Mouse (Mus musculus) layer of hippocampus, postnatal 14 days (tissue): Measurements from ENCODE around the gene 4930507D05Rik. TPM values are rescaled to one million over a fixed set of nuclear protein-coding genes. Genes with fewer than 3 reads are reported as not detected.
"Not testable (repeated sequence)": the region's sequence is repeated elsewhere in the genome, so short reads cannot be mapped to it uniquely, and the experiment has no call there.

Experiments used
- DNase-seq, 2 experiments: peaks; one replicate each; pipeline ENCODE4 v3.0.0; 2021 to 2022; ENCODE audit warnings: low spot score in 2 of 2, mixed read lengths in 1 of 2
- long read RNA-seq, 2 experiments: library from polyadenylated mRNA; stranded (forward); transcript quantifications; one replicate each; pipeline ENCODE4 v2.0.0; 2021
- total RNA-seq, 2 experiments: library from RNA; stranded (reverse); gene quantifications; 2 replicates each; pipeline ENCODE4 v1.2.3; 2021

Gene 4930507D05Rik
- total RNA-seq = 1 to 10 TPM; 1.6 to 1.8 TPM
- long read RNA-seq, experiment 1, partial matches to known transcripts = 0 of 1 reads
- long read RNA-seq, experiment 1, other reads (novel, unspliced or antisense) = 0 of 1 reads
- long read RNA-seq, experiment 2, partial matches to known transcripts = 0 of 2 reads
- long read RNA-seq, experiment 2, other reads (novel, unspliced or antisense) = 0 of 2 reads

DNA sequence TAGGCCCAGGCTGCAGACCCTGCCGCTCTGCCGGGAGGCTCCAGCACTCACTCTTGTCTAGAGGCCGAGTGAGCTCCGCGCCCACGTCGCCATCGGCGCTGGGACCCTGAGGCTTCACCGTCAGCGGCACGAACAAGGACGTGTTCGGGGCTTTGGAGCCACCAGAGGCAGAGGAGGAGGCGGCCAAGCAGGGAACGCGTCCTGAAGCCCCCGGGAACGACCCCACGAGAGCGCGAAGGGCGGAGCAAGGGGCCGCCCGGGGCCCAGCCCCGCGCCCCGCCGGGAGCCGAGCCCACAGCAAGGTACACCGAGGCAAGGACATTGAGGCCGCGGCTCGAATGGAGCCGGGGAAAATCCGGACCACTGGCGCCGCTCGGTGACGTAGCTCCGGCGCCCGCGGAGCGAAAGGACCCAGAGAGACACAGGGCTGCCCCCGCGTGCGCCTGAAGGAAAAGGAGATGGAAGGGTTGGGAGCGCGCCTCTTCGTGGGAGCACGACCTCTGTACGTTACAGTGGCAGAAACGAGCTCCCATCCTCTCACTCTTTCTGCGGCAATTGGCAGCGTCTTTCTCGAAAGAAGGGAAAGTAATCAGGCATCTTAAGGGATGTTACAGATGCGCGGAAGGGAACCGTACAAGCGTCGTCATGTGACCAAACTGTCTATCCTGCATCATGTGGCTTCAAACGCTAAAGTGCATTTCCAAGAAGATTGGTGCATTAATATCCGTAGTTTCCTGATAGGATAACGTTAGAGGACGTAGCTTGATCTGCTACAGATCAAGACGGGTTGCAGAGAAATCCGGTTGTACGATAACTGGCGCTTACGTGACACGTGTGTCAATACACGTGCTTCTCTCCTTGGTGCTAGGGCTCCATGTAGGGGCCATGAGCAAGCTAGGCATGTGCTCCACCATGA is at the start of gene 4930507D05Rik, which contains the start of gene Supv3l1:
Gene 4930507D05Rik (plus strand): TSS at position 126 of the 916 bp plus-strand sequence.
Gene Supv3l1 (minus strand): TSS at position 375 of the 916 bp plus-strand sequence.
- DNase-seq = peak; percentile 92 to 98

DNA sequence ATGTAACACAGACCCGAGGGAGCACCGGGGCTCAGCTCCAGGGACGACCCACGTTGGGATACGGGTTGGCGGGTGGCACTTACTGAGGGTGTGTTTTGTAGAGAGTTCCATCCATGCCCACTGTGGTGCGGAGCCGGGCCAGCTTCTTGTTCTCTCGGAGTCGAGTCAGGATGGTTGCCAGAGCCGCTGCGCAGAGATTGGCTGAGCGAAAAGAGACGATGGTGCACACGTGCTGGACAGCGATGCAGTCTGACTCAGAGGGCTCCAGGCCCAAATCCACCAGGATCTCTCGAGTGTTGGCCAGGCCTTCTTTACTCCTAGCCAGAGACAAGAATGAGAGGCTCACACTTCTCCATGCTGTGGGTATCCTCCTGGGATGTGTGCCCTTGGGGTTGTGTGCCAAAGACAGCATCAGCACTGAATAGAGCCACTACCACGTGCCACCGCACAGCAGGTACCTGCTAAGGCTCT is 47.6 kb upstream of the 4930507D05Rik start:
- DNase-seq = peak; percentile 41 to 57

DNA sequence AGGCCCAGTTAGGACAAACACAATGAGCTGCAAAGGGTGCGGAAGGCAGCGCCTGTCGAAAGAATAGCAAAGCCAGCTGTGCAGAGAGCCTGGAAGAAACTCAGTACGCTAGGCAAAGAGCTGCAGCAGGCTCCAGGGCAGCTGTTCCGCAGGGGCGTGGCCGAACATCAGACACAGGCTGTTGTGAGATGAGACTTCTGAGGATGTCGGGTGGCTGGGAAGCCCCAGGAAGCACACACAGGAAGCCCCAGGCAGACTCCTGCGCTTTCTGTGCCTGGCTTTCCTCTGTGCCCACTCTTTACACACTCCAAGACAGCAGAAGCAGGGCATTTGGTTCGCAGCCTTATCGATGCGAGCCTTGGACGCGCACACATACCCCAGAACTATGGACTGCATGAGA is 44.4 kb upstream of the 4930507D05Rik start:
- no peak for DNase-seq

DNA sequence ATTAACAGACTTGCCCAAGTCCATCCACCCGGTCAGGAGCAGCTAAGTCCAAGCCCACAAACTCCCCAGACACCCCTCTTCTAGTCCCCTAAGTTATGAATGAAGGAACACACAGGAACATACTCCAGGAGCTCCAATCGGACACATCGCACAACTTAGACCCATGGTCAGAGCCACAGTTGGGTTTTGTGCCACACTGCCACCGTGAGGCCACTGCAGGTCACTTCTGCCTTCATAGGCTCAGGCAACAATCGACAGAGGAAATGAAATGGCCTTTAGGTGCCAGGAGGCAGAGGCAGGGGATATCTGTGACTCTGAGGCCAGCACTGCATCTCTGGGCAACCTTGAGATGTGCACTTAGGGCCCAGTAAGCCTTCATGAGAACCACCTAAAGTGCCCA is 38.3 kb upstream of the 4930507D05Rik start:
- peak; percentile 63 to 66 for DNase-seq

DNA sequence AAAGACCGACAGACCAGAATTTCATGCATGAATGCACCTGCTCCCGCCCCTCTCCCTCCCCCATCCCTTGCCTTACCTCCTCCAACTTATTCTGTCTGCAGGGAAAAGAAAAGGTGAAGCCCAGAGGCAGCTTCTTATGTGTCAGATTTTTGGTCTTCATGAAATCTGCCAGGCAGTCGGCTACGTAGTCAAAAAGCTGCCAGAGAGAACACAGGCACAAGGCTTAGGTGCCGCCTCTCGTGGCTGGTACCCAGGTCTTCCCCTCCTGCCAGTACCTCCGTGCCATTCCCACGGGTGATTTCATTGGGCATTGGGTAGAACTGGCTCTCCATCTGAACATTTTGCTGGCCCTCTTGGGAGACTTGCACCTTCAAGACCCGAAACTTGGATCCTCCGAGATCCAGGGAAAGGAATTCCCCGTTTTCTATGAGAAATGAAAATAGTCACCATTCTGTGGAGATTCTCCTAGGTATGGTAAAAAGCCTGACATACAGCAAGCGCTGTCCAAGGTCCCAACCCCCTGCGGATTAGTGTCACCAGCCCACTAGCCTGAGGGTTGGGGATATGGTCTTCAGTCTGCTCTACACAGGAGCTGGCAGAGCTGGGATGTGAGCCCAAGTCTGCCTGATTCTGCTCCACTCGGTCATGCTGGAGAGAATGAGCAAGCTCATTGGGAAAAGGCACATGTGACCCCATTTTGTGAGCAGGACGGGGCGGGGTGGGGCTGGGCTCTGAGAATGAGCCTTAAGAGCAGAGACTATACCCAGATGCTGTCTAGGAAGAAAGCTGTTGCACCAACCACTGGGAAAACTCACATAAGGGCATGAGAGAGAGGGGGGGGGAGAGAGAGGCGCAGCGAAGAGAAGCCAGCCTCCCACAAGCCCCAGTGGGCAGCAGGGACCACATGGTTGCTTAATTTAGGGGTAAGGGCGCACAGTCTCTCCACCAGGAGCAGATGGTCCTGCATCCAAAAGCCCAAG is 37.6 kb upstream of the 4930507D05Rik start:
- peak in 1 of 2 experiments; percentile 31 for DNase-seq

DNA sequence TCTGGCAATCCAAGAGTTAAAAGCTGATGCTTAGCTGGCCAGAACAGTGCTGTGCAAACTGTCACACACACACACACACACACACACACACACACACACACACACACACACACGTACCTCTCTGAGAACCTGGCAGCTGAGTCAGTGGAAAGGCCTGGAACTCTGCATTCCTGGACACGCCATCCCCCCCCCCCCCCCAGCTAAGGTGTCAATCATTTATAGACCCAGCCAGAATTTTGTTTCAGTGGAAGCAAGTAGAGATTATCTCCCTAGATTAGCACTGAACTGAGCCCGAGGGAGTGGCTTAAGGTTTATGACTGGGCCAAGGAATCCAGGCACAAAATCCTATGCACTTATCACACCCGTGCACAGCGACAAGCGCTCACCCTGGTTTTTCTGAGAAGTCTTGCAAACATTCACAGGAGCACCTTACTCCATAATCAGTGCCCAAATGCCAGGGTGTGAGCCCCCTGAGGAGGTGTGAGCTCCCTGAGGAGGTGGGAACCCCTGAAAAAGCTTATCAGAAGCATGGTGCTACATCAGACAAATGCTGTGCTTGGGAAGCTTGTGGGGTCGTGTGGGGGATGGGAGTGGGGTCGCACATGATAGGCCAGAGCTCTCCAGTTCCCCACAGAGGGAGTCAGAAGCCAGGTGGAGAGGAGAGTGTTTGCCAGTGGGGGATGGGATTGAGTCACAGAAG is 36.2 kb upstream of the 4930507D05Rik start:
- DNase-seq = no peak

DNA sequence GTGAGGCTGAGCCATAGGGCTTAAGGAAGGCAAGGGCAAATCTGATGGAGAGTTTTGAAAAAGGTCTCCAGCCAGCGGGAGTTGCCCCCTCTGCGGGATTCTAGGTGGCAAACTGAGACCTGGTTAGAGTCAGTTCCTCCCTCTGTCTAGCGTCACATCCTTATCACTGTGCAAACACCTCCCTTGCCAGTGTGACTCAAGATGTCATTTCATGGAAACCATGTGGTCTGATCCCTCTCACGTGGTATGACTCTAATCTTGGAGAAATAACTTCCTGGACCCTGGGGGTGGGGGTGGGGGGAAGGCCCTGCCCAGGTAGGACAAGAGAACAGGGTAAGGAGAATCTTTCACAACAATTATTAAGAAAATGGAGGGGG is 35.7 kb upstream of the 4930507D05Rik start:
- DNase-seq = no peak

DNA sequence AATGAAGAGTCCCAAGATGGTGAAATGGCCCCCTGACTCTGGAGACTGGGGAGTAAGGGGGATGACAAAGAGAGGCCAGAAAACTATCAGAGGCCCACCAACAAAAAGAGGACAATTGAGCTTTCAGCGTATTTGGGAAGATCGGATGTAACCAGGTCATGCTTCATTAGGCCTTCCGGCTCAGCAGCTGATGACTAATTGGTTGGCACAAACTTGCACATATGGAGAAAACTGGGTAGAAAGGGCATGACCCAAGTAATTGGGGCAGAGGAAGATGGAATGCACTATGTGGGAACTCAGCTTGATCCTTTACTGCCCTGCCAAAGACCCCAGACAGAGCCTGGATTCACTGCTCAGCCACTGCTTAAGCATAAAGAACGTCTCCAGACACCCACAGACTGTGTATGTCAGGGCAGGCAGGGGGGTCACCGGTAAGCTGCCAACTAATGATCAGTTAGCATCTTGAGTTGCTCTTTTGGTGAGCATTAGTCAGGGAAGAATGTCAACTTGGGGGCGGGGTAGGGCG is 30.4 kb upstream of the 4930507D05Rik start:
- DNase-seq = no peak

DNA sequence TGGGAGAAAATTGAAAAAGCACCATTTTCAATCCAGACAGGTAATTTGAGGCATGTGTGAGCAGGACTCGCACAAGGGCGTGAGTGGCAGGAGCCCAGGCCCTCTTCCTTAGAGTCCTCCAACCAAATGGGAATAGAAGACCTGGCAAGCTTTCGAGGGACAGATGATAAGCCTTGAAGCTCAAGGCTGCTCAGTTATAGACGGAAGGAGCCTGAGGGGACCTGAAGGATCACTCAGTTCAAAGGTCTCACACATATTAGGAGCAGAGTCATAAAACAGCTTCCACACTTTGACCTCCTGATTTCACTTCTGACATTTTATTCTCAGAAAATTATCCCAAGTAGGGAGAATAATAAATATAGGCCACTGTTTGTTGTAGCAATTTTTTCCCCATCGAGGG is 29.9 kb upstream of the 4930507D05Rik start:
- DNase-seq = no peak

DNA sequence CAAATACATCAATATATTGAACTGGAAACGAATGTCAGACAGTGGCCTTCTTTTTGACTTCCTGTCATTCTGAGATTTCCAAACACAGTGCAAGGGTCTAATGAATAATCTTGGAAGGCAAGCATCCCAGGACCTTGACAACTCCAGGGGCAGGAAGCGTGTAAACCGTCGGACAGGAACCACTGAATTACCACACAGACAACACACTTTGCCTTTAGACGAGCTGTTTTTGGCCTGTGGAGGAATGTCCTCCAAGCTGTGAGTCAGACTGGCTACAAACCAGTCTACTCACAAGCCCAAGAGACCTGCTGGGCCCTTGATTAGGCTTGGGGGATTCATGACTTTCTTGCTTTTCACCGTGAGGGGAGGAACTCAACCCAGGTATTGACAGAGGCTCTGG is 28.9 kb upstream of the 4930507D05Rik start:
- DNase-seq = no peak

DNA sequence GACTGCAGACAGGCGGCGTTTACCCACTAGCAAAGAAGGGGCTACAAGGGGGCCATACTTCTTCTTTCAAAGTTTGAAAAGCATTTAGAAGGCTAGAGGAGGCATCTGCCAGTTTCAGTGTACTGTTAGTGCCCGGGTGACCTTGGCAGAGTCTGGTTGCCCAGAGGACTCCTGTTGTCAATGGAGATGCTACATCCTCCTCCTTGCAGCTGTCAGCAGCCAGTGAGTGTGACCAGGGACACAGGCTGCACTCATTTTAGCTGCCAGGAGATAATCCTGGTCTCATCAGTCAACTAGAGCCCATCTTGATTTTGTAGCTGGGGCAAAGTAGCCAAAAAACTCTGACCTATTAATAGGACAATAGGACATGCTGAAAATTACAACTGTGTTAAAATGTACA is 28.2 kb upstream of the 4930507D05Rik start:
- no peak for DNase-seq

DNA sequence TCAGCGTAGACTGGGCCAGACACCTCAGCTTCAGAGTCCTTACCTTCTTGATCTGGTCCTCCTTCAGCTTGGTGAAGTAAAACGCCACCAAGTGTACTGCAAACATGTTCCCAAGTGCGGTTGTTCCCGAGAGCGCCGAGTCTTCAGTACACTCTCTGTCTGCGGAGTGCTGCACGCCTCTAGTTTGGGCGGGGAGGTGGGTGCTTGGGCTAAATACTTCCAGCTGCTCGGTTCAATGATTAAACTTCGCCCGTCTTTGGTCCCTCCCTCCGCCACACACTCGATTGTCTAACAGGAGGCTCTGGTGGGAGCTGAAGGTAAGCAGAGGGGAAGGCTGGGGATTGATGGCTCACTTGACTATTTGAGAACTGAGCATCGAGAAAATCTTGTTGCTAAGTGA is 27.0 kb upstream of the 4930507D05Rik start, which contains the start of gene Hkdc1:
Gene Hkdc1 (minus strand): TSS at position 237 of the 400 bp plus-strand sequence.
- no peak for DNase-seq

DNA sequence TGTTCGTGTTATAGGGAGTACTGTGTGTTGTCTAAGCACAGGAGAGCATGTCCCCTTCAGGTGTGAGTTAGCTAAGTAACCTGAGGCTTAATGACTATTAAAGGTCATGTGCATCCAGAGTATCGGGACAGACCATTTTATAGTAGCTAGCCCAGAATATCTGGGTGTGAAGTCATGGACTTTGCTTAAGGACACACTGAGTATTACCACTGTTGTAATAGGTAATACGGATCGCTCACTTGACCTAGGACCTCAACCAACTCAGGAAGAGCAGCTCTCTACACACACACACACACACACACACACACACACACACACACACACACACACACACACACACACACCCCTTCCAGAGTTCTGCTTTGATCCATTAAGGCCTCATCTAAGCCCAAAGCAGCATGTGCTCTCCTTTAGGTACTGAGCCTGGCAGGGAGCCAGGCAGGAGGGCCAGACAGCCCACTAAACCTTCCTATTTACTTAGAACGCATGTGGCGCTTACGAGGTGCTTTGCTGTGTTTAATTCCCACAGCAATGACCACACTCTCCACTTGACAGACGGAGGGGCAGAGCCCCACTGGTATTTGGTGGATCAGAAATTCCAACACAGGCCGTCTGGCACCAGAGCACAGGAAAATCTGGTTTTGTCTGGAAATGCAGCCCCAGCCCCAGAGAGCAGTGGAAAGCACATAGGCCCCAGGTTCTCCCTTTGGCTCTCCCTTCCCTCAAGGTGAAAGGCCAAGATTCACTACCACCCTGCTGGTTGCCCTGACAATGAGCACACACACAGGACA is 24.0 kb upstream of the 4930507D05Rik start:
- DNase-seq = no peak

DNA sequence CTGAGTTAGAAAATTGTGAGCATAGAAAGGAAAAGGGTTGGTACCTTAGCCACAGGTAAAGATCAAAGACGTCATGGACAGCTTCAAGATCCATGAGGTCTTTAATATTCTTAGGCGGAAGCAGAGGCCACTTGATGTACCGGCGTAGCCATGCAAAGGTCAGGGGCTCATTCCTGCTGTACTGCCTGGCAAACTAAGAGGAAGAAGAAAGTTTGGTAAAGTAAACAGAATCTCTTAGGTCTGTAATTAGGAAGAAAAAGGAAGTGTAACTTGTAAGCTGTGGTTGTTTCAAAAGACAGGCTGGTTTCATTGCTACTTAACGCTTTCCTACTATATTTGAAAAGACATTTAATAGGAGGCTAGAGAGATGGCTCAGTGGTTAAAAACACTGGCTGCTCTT is 18.9 kb upstream of the 4930507D05Rik start:
- no peak for DNase-seq

DNA sequence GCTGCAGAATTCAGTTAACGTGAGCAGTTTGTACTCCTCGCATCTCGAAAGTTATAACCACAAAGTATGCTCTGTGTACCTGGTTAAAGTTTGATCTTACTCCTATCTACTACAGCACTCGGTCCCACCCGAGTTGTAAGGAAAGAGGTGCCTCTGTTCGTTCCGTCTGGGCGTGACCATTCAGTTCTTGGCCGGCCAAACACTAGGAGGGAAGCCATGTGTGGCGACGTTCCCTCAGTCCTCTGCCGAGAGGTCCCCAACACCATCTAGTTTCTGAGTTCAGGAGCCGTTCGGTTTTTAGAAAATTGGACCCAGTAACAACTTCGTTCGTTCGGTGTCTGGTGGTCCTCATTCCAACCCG is 971 bp downstream of the 4930507D05Rik start:
- no peak for DNase-seq

DNA sequence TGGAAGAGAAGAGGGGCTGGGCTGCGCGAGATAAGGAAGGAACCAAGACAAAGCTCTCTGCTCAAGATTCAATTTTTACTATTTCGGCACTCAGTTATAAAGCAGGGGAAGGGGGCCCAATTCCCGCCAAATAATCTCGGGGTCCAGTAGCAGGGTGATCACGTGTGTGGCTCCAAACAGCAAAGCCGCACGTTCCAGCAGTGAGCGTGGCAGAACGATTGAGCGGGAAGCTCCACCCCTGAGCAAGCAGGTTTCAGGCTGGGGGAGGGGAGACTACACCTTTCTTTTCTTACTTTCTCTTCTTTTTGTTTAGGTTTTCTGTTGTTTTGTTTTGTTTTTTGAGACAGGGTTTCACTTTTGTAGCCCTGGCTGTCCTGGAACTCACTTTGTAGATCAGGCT is 2.7 kb downstream of the 4930507D05Rik start:
- DNase-seq = not testable (repeated sequence)

DNA sequence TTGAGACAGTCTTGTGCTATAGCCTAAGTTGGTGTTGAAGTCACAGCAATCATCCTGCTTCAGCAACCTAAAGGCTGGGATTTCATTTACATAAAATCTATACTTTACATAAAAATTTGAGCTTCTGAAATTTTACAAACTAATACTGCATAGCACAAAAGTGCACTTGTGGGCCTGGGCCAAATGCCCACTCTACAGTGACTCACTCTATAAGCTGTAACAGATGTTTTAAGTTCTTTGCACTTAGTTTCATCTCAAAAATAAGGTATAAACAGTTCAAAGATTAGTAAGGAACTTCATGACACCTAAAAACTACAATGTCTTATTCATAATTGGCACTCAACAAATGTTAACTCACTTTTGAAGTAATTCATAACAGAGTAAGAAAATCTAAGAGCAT is 12.0 kb downstream of the 4930507D05Rik start:
- no peak for DNase-seq

DNA sequence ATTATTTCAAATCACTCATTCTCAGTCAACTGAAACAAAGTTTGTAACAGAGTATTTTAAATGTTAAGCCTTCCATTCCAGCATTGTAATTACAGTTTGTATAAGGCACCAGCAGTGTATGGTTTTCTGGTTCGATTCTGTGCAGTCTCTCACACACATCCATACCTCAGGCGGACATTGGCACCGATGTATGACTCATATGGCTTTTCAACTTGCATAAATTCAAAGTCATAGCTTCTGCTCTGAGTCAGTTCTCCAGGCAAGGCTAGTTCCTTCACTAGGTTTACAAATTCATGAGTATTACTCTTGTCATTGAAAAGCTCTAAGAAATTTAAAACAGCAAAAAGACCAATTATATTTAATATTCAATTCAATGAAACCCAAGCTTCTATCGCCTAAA is 20.4 kb downstream of the 4930507D05Rik start:
- no peak for DNase-seq

DNA sequence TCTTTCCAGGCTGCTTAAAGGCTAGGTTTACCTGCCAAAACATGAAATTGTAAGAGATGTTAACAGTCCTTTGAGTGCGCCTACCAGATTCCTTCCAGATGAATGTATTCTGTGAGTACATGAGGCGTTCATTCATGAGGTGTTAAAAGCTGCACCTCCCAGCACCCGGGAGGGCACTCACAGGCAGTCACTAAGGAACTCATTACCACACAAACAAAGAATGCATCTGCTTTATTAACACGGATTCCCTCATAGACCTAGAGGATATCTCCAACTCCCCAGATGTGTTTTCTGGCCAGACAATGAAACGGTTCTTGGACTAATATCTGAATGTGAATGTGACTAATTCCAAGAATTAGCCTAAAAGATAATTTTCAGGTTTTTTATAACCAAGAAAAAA is 21.8 kb downstream of the 4930507D05Rik start:
- DNase-seq = no peak
